Mouse (Mus musculus) heart, postnatal 0 days (tissue): ENCODE results near the gene Arx.

ENCODE experiments used
- CTCF ChIP-seq: IDR thresholded peaks from 2 replicates; pipeline ENCODE4 v1.5.1; 2016; ENCODE audit warnings: antibody characterized with exemption, control low read depth, low read depth
- EP300 ChIP-seq: IDR thresholded peaks from 2 replicates; pipeline ENCODE4 v1.6.1; 2016; ENCODE audit warnings: antibody characterized with exemption, low read depth

DNA sequence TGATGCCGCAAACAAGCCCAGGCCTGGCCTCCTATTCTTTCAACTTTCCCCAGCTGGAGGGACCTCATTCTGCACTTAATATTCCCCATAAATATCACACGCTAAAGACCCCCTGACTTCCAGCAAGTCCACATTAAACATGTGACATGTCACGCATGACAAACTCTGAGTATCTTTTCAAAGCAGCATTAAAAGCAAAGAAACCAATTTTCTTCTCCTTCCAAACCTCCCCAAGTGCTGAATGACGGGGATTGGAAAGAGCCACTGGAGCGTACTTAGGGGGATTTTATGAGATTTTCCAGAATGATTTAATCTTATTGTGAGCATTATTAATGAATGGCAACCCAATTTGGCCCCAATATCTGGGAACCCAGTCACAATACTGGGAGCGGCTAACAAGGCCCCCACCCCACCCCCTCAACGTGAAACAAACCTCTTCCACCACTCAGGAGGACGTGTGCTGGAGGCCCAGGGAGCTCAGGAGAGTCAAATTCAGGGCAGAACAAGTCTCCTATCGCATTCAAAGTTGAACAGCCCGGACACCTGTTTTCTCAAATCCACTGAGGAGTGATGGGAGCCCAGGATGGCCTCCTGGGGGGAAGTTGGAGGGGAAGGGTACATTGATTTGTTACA, 14.1 kb downstream of the Arx start:
- no peak for TF ChIP-seq CTCF
- no peak for TF ChIP-seq EP300
